Mouse (Mus musculus): ENCODE measurements around the gene Ccdc9b.

DNA sequence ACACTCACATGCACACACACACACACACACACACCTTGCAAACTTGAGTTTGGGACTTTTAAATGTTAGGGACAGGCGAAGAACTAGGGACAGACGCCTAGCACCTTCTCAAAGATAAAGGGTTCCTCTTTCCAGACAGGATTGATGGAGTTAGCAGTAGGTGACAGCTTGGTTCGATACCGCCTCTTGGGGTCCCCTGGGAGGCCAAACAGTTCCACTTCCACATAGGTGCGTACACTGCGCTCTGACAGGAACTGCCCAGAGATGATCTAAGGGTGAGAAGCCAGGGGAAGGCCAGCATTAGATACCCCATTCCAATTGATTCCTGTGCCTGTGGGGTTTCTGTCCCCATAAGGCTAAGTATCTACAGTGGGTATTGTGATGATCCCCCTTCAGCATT, 48.8 kb downstream of the Ccdc9b start:
- TF ChIP-seq POLR2A (IDR thresholded peaks at IDR 0.05; ENCODE audit: low read depth, low read length): no peak
- TF ChIP-seq MYC (IDR thresholded peaks at IDR 0.05; ENCODE audit: low read depth, low read length): no peak
- TF ChIP-seq MAX (IDR thresholded peaks at IDR 0.05; ENCODE audit: low read length): no peak
- no peak for TF ChIP-seq CTCF (conservative IDR thresholded peaks at IDR 0.05 in 1 of 2, IDR thresholded peaks at IDR 0.05 in 1 of 2; ENCODE audit: low read depth in 2 of 2, low read length in 2 of 2)
- no peak for TF ChIP-seq UBTF (IDR thresholded peaks at IDR 0.05; ENCODE audit: low read depth, low read length)
- TF ChIP-seq ZC3H11A (IDR thresholded peaks at IDR 0.05; ENCODE audit: low read depth, low read length): no peak
- no peak for TF ChIP-seq NELFE (IDR thresholded peaks at IDR 0.05; ENCODE audit: low read depth, low read length)
- TF ChIP-seq CHD1 (IDR thresholded peaks at IDR 0.05; ENCODE audit: low read depth, low read length): no peak
- no peak for TF ChIP-seq JUND (conservative IDR thresholded peaks at IDR 0.05; ENCODE audit: low read depth, low read length)
- no peak for TF ChIP-seq USF1 (IDR thresholded peaks at IDR 0.05; ENCODE audit: low read depth, low read length)
- no peak for TF ChIP-seq TBP (conservative IDR thresholded peaks at IDR 0.05; ENCODE audit: low read depth, low read length)
- no peak for TF ChIP-seq KAT2A (IDR thresholded peaks at IDR 0.05; ENCODE audit: insufficient replicate concordance, low read length)
- TF ChIP-seq MXI1 (IDR thresholded peaks at IDR 0.05; ENCODE audit: low read depth, low read length): no peak

Data from CH12.LX (cell line).